Mouse (Mus musculus): Measurements from ENCODE around the gene Nbeal2. TPM values are rescaled to one million over a fixed set of nuclear protein-coding genes. Genes with fewer than 3 reads are reported as not detected.
A peak's percentile ranks its signal among the peaks of the same experiment; 100 is the strongest.
"Not testable (repeated sequence)": the region's sequence is repeated elsewhere in the genome, so short reads cannot be mapped to it uniquely, and the experiment has no call there.

The Nbeal2 gene
- polyA plus RNA-seq, 1 experiment from 2014 or later = 2.9 TPM

- no peaks in the 10 kb centered on the region for H3K36me3 ChIP-seq (ENCODE audit: insufficient read depth, low read length)
- H3K9ac ChIP-seq (ENCODE audit: low read depth, low read length) = 0 out of 2 replicates have a peak overlapping the region, but pooled peaks have one; percentile 37
- ATAC-seq (replicated peaks; ENCODE audit: low FRiP score, low read depth) = no peak
- 80% methylated on average over 8 of the region's 8 CpGs for WGBS
- DNase-seq (ENCODE audit: low spot score) = no peak
- peak overlapping the region; percentile 97 for H3K27ac ChIP-seq
- H3K27me3 ChIP-seq (ENCODE audit: insufficient read depth, low read length) = no peaks in the 10 kb centered on the region
- H3K4me1 ChIP-seq (replicated peaks; ENCODE audit: insufficient read depth, low read length) = peaks cover 50% of the 10 kb centered on the region
- H3K4me3 ChIP-seq (replicated peaks; ENCODE audit: low read depth, low read length) = no peak overlapping the region
- H3K9me3 ChIP-seq (replicated peaks; ENCODE audit: low read length) = no peaks in the 10 kb centered on the region
- no peak overlapping the region for H3K4me2 ChIP-seq (ENCODE audit: low read length)
- TF ChIP-seq CTCF (IDR thresholded peaks at IDR 0.05; ENCODE audit: low read depth) = no peak
These were observed 31.2 kb upstream of the Nbeal2 start for GRCm38 (mm10) chr9:110685187-110685586.

- Histone ChIP-seq H3K9me3 (replicated peaks; ENCODE audit: low read length) (no peaks in the 10 kb centered on the region), H3K4me3 (replicated peaks; ENCODE audit: low read depth, low read length) (no peak overlapping the region), H3K27ac (peak overlapping the region; percentile 97), H3K4me2 (ENCODE audit: low read length) (no peak overlapping the region), H3K9ac (ENCODE audit: low read depth, low read length) (0 out of 2 replicates have a peak overlapping the region, but pooled peaks have one; percentile 37), H3K4me1 (replicated peaks; ENCODE audit: insufficient read depth, low read length) (peaks cover 50% of the 10 kb centered on the region), H3K27me3 (ENCODE audit: insufficient read depth, low read length) (no peaks in the 10 kb centered on the region), H3K36me3 (ENCODE audit: insufficient read depth, low read length) (no peaks in the 10 kb centered on the region)
- DNase-seq (ENCODE audit: low spot score) = peak; percentile 80
- ATAC-seq (replicated peaks; ENCODE audit: low FRiP score, low read depth) = peak; percentile 75
- 64% methylated on average over 6 of the region's 6 CpGs for WGBS
- TF ChIP-seq CTCF (IDR thresholded peaks at IDR 0.05; ENCODE audit: low read depth) = no peak
These were observed 30.3 kb upstream of the Nbeal2 start for GRCm38 (mm10) chr9:110684100-110684831.

- H3K4me3 ChIP-seq (replicated peaks; ENCODE audit: low read depth, low read length) = no peak overlapping the region
- peak overlapping the region; percentile 40; the same call in 1 of the 2 replicates for H3K9ac ChIP-seq (ENCODE audit: low read depth, low read length)
- no peaks in the 10 kb centered on the region for H3K36me3 ChIP-seq (ENCODE audit: insufficient read depth, low read length)
- no peaks in the 10 kb centered on the region for H3K9me3 ChIP-seq (replicated peaks; ENCODE audit: low read length)
- TF ChIP-seq CTCF (IDR thresholded peaks at IDR 0.05; ENCODE audit: low read depth) = no peak
- 44% methylated on average over 4 of the region's 4 CpGs for WGBS
- ATAC-seq (replicated peaks; ENCODE audit: low FRiP score, low read depth) (peak; percentile 88), DNase-seq (ENCODE audit: low spot score) (peak; percentile 65)
- no peaks in the 10 kb centered on the region for H3K27me3 ChIP-seq (ENCODE audit: insufficient read depth, low read length)
- peaks cover 50% of the 10 kb centered on the region for H3K4me1 ChIP-seq (replicated peaks; ENCODE audit: insufficient read depth, low read length)
- H3K4me2 ChIP-seq (ENCODE audit: low read length) = no peak overlapping the region
- peak overlapping the region; percentile 97 for H3K27ac ChIP-seq
These were observed 29.7 kb upstream of the Nbeal2 start for GRCm38 (mm10) chr9:110683574-110684099.

GRCm38 (mm10) chr9:110682697-110683096 is 28.7 kb upstream of the Nbeal2 start:
- WGBS = 75% methylated on average over 3 of the region's 3 CpGs
- not testable (repeated sequence) for H3K9ac ChIP-seq (ENCODE audit: low read depth, low read length); ATAC-seq (replicated peaks; ENCODE audit: low FRiP score, low read depth); DNase-seq (ENCODE audit: low spot score); H3K27me3 ChIP-seq (ENCODE audit: insufficient read depth, low read length); H3K36me3 ChIP-seq (ENCODE audit: insufficient read depth, low read length); H3K9me3 ChIP-seq (replicated peaks; ENCODE audit: low read length); H3K4me2 ChIP-seq (ENCODE audit: low read length); H3K4me3 ChIP-seq (replicated peaks; ENCODE audit: low read depth, low read length)
- peak overlapping the region; percentile 97 for H3K27ac ChIP-seq
- H3K4me1 ChIP-seq (replicated peaks; ENCODE audit: insufficient read depth, low read length) = peaks cover 54% of the 10 kb centered on the region

- ATAC-seq (replicated peaks; ENCODE audit: low FRiP score, low read depth) = no peak
- Histone ChIP-seq H3K4me3 (replicated peaks; ENCODE audit: low read depth, low read length) (no peak overlapping the region), H3K9ac (ENCODE audit: low read depth, low read length) (no peak overlapping the region), H3K4me1 (replicated peaks; ENCODE audit: insufficient read depth, low read length) (peaks cover 54% of the 10 kb centered on the region), H3K9me3 (replicated peaks; ENCODE audit: low read length) (no peaks in the 10 kb centered on the region), H3K27ac (peak overlapping the region; percentile 77), H3K27me3 (ENCODE audit: insufficient read depth, low read length) (no peaks in the 10 kb centered on the region), H3K4me2 (ENCODE audit: low read length) (no peak overlapping the region), H3K36me3 (ENCODE audit: insufficient read depth, low read length) (no peaks in the 10 kb centered on the region)
- no peak for DNase-seq (ENCODE audit: low spot score)
- TF ChIP-seq CTCF (IDR thresholded peaks at IDR 0.05; ENCODE audit: low read depth) = no peak
- WGBS = 32% methylated on average over 5 of the region's 5 CpGs
These were observed 28.3 kb upstream of the Nbeal2 start for GRCm38 (mm10) chr9:110682255-110682654.

- Histone ChIP-seq H3K4me3 (replicated peaks; ENCODE audit: low read depth, low read length) (no peak overlapping the region), H3K36me3 (ENCODE audit: insufficient read depth, low read length) (no peaks in the 10 kb centered on the region), H3K4me2 (ENCODE audit: low read length) (no peak overlapping the region), H3K27me3 (ENCODE audit: insufficient read depth, low read length) (no peaks in the 10 kb centered on the region), H3K4me1 (replicated peaks; ENCODE audit: insufficient read depth, low read length) (peaks cover 52% of the 10 kb centered on the region), H3K27ac (peak overlapping the region; percentile 77), H3K9me3 (replicated peaks; ENCODE audit: low read length) (no peaks in the 10 kb centered on the region), H3K9ac (ENCODE audit: low read depth, low read length) (no peak overlapping the region)
- no peak for ATAC-seq (replicated peaks; ENCODE audit: low FRiP score, low read depth)
- WGBS = 72% methylated on average over 9 of the region's 9 CpGs
- TF ChIP-seq CTCF (IDR thresholded peaks at IDR 0.05; ENCODE audit: low read depth) = no peak
- DNase-seq (ENCODE audit: low spot score) = no peak
These were observed 27.9 kb upstream of the Nbeal2 start for GRCm38 (mm10) chr9:110681817-110682216.
